Mouse (Mus musculus) thymus, postnatal 14 days (tissue): ENCODE results near the gene 9930111J21Rik1.
"Not testable (repeated sequence)": the region's sequence is repeated elsewhere in the genome, so short reads cannot be mapped to it uniquely, and the experiment has no call there.

Experiments
- DNase-seq: peaks from one replicate; pipeline ENCODE4 v3.0.0; 2021

Gene 9930111J21Rik1

GRCm38 (mm10) chr11:48979251-48979650 is at the start of gene 9930111J21Rik1:
Gene 9930111J21Rik1 (minus strand): TSS chr11:48979398.
- DNase-seq = not testable (repeated sequence)

- not testable (repeated sequence) for DNase-seq
Measured at GRCm38 (mm10) chr11:49012074-49012473, 32.9 kb upstream of the 9930111J21Rik1 start.

- DNase-seq = not testable (repeated sequence)
Measured at GRCm38 (mm10) chr11:49006785-49007184, 27.6 kb upstream of the 9930111J21Rik1 start.

GRCm38 (mm10) chr11:49006317-49006716 is 27.1 kb upstream of the 9930111J21Rik1 start:
- DNase-seq = not testable (repeated sequence)

GRCm38 (mm10) chr11:49000411-49000810 is 21.2 kb upstream of the 9930111J21Rik1 start:
- not testable (repeated sequence) for DNase-seq

- not testable (repeated sequence) for DNase-seq
Measured at GRCm38 (mm10) chr11:48994018-48994417, 14.8 kb upstream of the 9930111J21Rik1 start, which contains the start of gene Tgtp1. Gene Tgtp1 (minus strand): TSS chr11:48994172.

- not testable (repeated sequence) for DNase-seq
Measured at GRCm38 (mm10) chr11:48993296-48993695, 14.1 kb upstream of the 9930111J21Rik1 start.

- DNase-seq = not testable (repeated sequence)
Measured at GRCm38 (mm10) chr11:48991740-48992520, 12.7 kb upstream of the 9930111J21Rik1 start, which contains the start of gene Gm12185. Gene Gm12185 (minus strand): TSS chr11:48992226.

GRCm38 (mm10) chr11:48989981-48990380 is 10.8 kb upstream of the 9930111J21Rik1 start:
- DNase-seq = not testable (repeated sequence)

GRCm38 (mm10) chr11:48988219-48988618 is 9.0 kb upstream of the 9930111J21Rik1 start:
- not testable (repeated sequence) for DNase-seq

GRCm38 (mm10) chr11:48982848-48983247 is 3.6 kb upstream of the 9930111J21Rik1 start:
- DNase-seq = not testable (repeated sequence)

GRCm38 (mm10) chr11:48980052-48980451 is 854 bp upstream of the 9930111J21Rik1 start:
- not testable (repeated sequence) for DNase-seq

GRCm38 (mm10) chr11:48978240-48978939 is 808 bp downstream of the 9930111J21Rik1 start, which contains the start of gene Olfr56:
Gene Olfr56 (plus strand): TSS chr11:48978889.
- not testable (repeated sequence) for DNase-seq

GRCm38 (mm10) chr11:48974686-48975085 is 4.5 kb downstream of the 9930111J21Rik1 start:
- DNase-seq = not testable (repeated sequence)

GRCm38 (mm10) chr11:48946090-48946489 is 33.1 kb downstream of the 9930111J21Rik1 start, which contains the start of gene Psme2b:
Gene Psme2b (minus strand): TSS chr11:48946190.
- DNase-seq = not testable (repeated sequence)

- not testable (repeated sequence) for DNase-seq
Measured at GRCm38 (mm10) chr11:48939286-48939685, 39.9 kb downstream of the 9930111J21Rik1 start.

- not testable (repeated sequence) for DNase-seq
Measured at GRCm38 (mm10) chr11:48935291-48935690, 43.9 kb downstream of the 9930111J21Rik1 start.

- not testable (repeated sequence) for DNase-seq
Measured at GRCm38 (mm10) chr11:48933923-48934322, 45.3 kb downstream of the 9930111J21Rik1 start.

- not testable (repeated sequence) for DNase-seq
Measured at GRCm38 (mm10) chr11:48933422-48933821, 45.8 kb downstream of the 9930111J21Rik1 start.

- DNase-seq = not testable (repeated sequence)
Measured at GRCm38 (mm10) chr11:48928068-48928467, 51.1 kb downstream of the 9930111J21Rik1 start.

GRCm38 (mm10) chr11:48926437-48926836 is 52.8 kb downstream of the 9930111J21Rik1 start:
- not testable (repeated sequence) for DNase-seq

GRCm38 (mm10) chr11:48923818-48924217 is 55.4 kb downstream of the 9930111J21Rik1 start:
- DNase-seq = not testable (repeated sequence)

- DNase-seq = no peak
Measured at GRCm38 (mm10) chr11:48918380-48918779, 60.8 kb downstream of the 9930111J21Rik1 start.
